Mouse (Mus musculus): ENCODE data around the gene Dnajb12.

Dnajb12 gene

DNA sequence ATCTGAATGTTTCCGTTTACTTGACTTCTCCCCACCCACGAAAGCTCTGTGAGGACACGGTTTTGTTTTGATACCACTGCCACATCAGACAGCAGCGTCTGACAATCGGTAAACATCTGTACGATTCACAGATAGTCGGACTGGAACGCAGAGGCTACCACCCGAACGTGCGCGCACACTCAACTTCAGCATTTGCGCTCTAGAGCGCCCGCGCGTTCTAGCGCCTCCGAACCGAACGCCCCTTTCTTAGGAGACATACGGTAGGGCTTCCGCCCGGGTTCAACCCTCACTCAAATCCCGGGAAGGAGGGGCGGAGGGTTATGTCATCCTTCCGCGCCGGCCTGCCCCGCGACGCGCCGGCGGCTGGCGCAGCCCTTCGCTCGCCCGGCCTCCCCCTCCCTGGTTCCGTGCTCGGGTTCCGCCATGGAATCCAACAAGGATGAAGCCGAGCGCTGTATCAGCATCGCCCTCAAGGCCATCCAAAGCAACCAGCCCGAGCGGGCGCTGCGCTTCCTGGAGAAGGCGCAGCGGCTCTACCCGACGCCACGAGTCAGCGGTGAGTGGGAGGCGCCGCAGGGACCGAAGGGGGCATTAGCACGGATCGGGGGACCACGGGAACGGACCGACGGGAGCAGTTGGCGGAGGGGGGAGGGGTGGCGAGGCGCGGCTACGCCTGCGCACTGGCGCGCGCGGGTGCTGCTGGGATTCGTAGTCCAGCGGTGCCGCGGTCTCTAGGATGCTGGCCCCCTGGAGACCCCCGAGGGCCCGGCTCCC is at the start of gene Dnajb12:
Gene Dnajb12, plus strand, starts transcription at position 302 of the 774 bp plus-strand sequence.
- peak; percentile 87 to 91 for DNase-seq

DNA sequence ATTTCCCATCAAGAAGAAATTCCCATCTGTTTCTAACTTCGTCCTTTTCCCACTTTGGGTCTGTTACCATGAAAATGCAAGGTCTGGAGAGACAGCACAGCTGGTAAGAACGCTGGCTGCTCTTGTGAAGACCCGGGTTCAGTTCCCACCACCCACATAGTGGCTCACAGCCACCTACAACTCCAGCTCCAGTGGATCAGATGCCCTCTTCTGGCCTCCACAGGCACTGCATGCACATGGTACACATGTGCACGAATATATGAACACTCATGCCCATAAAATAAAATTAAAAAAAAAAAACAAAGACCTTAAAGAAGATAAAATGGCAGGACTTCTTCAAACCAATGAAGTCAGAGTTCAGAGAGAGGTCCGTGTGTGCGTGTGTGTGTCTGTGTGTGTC is 49.5 kb upstream of the Dnajb12 start:
- DNase-seq, result no peak

DNA sequence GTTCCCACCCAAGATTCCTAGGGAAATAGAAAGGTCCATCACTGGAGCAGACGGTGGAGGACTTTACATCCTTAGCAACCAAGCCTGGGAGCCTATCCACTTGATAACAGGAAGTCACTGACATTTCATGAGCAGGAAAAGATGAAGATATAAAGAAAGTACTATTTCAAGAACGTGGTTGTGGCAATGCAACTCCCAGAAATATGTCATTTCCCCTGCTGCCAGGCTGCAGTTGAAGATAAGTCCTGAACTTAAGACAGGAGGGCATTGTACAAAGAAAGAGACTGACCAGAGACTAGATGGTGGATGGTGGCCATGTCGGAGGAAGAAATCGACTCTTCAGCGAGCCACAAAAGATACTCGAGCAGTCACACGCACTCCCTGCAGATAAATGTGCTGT is 47.4 kb upstream of the Dnajb12 start:
- DNase-seq, result no peak

DNA sequence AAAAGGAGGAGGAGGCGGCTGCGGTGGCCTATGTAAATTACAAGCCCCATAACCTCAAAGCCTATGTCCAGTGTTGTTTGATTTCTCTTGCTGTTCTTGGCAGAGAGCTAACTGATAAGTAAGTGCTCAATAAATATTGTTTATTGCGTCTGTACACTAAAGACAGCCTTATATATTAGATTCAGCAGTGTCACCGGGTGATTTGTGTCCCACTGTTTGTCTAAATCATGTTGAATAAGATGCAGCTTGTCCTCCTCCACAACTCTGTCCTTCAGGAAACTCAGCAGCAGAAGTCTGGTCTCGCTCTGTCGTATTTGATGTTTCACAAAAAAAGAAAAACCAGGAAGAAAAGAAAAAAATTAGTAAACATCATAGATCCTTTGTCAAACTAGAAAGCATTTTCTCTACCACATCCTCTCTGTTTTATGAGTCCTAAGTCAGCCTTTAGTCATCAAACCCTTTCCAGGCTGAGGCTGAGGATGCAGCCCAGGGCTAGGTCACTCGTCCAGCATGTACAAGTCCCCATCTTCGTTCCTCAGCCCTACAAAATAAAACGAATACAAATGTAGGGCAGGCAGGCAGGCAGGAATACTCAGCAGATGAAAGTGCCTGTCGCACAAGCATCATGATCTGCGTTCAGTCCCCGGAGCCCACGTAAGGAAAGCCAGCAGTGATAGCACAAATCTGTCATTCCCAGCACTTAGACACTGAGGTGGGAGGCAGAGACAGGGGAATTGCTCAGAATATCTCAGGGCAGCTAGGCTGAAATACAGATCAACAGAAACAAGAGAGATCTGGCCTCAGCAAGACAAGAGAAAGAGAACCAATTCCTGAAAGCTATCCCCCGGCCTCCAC is 43.8 kb upstream of the Dnajb12 start:
- no peak for DNase-seq

DNA sequence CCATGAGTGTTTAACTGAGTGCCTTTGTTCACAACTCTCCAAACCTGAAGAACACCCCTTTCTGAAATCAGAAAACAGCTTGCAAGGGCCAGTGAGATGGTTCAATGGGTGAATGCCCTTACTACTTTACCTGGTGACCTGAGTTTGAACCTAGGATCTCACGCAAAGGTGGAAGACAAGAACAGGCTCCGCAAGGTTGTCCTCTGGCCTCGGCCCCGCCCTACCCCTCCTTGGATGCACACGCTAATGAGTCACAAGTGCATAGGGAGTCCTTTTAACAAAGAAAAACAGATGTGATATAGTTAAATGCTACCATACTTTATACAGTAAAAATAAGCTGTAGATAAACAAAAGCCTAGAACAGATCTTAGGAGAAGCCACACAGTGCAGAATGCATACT is 41.9 kb upstream of the Dnajb12 start:
- DNase-seq, result no peak

DNA sequence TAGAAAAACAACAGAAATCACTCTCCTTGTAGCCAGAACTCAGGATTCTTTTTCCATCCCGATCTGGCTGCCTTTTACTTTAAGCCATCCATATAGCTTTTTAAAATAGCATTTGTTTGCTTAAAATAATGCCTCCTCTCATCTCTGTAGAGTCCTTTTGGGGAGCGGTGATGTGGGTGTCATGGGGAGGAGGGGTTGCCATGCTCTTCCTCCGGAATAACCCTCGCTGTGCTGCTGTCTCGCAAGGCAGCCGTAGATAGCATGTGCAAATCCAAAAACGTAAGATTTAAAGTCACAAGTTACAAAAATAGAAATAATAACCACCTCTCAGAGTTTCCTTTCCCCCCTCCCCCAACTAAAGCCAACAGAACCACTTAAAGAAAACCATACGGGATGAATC is 37.9 kb upstream of the Dnajb12 start:
- DNase-seq, result no peak

DNA sequence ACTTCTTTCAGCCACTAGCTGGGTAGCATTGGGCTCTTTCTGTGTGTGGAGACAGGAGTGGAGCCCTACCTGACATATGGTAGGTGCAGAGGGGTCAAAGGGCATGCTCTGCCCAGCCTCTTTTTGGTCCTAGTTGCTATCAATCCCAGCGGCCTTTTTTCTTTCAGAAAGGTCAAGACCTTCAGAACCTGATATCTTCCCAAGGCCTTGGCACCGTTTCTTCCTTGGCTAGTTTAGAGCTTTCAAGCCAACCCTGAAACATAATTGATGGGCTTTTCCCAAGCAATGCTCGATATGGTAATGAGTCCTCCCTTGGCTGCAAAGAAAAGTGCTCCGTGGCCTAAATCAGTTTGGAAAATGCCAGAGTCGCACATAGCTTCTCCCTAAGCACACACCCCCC is 36.2 kb upstream of the Dnajb12 start:
- DNase-seq, result no peak

DNA sequence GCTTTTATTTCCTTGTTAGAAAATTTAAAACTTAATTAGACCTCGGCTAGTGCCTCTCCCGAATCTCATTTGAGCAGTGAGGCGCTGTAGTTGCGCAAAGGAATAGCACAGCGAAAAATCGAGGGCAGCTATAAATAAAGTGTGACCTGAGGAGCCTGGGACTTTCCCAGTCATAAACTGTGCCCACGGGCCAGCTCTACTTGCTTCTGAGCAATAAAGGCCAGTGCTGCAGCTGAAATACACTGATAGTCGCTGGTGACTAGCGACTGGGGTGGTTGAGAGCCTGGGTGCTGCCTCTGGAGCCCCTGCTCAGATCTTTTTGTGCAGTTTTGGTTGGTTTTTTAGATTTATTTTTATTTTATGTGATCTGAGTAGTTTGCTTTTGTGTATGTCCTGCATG is 34.7 kb upstream of the Dnajb12 start:
- no peak for DNase-seq

DNA sequence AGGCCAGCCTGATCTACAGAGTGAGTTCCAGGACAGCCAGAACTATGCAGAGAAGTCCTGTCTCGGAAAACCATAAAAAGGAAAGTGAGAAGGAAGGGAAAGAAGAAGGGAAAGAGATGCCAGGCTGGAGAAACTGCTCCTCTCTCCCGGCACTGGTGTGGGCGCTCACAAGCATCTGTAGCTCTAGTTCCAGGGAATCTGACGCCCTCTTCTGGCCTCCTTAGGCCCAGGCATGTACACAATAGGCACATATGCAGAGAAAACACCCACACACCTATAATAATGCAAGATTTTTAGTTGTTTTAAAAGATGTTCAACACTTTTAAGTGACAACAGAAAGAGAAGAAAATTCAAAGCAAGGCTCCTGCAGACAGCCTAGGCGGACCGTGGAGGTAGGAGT is 32.9 kb upstream of the Dnajb12 start:
- DNase-seq, result no peak

DNA sequence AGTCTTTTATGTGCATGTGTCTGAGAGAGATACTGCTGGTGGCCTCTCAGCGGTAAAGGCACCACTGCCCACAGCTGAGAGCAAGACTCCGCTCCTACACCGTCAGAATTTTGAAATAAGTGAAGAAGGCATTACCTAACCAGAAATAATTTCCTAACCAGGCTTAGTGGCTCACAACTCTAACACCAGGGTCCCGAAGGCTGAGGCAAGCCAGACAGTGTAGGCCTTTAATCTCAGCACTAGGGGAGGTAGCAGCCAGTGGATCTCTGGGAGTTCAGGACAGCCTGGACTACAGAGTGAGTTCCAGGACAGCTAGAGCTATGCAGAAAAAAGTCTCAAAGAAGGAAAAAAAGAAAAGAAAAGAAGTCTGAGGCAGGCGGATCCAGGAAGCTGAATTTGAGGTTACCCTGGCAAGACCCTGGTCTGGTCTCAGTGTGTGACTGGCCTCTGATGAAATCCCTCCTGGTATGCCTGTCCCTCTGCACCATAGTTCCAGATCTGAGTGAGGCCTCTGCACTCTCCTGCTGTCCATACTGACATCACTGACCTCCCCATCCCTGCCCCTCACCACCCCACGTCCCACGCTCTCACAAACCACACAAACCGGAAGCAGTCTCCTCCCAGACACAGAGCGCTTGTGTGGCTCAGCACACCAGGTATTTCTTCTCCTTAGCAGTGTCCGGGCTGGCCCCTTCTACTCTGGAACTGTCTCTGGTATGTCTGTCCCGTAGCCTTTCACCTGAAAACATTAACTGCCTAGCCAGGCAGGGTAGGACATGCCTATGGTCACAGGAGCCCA is 31.1 kb upstream of the Dnajb12 start:
- no peak for DNase-seq

DNA sequence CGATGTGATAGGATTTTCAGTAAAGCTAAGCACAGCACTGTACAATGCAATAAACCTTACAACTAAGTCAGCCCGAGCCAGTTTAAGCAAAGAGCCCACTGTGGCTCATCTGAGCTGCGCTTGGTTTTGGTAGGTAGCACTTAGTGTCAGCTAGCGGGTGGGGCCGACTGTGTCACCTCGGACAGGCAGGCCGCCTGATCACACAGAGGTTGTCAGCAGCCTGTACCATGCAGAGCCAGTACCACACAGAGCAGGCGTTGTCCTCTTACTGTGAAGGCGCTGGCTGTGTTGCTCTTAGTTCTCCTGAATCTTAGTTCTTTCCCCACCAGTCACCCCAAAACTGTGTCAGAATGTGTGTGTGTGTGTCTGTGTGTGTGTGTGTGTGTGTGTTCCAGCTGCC is 30.4 kb upstream of the Dnajb12 start:
- no peak for DNase-seq

DNA sequence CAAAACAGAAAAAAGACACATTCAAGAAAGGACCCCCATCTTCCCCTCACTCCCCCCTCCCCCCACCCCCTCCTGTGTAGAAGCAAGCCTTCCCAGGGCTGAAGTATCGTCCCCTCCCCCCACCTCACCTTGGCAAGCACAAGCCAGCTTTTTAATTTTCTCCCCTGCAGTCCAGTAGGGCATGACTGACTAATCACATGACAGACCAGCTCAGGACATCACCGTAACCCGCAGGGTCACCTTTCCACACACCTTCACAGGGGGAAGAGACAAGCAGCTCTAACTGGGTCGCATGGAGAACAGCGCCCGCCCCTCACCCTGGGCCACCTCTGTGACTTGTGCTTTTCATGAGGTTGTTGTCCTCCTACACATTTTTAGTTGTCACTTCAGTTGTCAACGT is 30.0 kb upstream of the Dnajb12 start:
- no peak for DNase-seq

DNA sequence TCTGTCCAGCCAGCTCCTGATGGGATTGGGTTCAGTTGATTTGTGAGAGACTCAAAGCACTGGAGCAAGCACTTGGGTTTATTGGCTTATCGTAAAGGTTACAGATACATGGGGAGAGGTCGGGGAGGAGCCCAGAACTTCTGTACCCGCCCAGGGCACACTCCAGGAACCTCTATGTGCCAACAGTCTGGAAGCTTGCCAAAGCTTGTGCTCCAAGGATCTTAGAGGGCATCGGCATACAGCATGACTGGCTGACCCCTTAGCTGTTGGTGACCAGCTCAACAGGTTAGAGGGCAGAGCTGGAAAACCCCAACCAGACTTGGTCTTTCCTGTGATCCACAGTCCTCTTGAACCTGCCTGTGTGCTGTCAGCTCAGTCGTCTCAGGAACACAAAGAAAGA is 22.2 kb upstream of the Dnajb12 start:
- DNase-seq, result no peak

DNA sequence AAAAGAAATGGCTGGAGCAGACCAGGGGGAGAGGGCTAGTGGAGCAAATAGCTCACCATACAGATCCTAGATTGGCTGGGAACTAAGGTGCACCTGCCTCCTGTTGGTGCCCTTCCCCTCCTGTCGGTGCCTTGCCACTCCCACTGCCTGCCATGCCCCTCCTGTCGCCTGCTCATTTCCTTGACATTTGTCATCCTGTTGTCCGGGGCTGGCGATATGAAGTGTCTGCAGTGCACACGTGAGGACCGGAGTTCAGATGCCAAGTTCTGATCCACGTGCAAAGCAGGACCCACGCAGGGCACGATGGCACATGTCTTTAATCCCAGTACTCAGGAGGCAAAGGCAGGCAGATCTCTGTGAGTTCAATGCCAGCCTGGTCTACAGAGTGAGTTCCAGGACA is 18.7 kb upstream of the Dnajb12 start:
- no peak for DNase-seq

DNA sequence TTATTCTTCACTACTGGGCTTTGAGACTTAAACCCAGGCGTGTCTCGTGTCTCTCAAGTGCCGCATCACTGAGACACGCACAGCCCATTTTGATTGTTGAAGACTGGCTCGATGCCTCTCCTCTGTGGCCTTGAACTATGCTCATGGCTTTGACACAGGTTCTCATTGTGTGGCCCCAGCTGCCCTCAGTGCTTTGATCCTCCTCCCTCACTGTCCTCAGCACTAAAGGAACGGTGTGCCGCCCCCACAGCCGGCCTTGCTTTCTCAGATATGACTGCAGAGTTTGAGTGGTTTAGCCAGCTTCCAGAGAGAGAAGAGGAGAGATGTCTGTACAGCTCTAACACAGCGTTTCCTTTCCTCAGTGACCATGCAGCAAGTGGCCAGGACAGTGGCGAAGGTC is 18.2 kb upstream of the Dnajb12 start:
- DNase-seq, result no peak

DNA sequence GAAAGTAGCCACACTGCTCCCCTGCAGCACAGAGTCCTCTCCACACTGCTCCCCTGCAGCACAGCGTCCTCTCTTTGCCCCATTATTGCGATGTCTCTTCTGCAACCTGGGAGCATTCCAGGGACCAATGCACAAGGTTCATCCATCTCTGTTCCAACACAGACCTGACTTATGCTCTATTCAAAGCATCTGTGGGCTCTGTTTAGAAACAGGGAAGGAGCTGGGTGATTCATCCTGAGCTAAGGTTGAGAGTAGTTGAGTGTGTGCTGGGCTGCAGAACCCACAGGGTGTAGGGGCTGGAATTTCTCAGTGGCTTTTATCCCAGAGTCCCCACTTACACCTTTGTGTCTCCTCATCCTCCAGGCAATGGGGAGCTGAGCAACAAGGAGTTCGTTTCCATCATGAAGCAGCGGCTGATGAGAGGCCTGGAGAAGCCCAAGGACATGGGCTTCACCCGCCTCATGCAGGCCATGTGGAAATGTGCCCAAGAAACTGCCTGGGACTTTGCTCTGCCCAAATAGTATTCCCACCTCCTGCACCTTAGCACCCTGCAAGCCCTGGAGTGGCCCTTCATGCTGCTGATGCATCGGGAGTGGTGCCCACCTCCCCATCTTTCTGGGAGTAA is 16.4 kb upstream of the Dnajb12 start:
- DNase-seq, result no peak

DNA sequence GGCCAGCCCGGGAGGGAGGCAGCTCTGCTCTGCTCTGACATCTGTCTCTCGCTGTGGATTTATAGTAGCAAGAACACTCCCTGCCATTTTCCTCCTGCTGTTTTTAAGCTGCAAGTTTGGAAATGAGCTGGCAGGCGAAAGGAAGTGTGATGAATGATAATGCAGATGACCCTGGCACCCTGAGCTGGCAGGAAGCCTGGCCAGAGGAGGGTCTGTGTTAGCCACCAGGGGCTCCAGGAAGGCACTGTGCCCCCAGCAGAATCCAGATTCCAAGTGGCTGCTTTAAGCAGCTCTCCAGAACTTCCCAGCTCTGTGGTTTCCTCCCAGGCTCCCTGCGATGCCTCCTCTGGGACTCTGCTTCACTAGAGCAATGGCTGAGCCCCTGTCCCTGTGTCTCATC is 15.7 kb upstream of the Dnajb12 start:
- no peak for DNase-seq

DNA sequence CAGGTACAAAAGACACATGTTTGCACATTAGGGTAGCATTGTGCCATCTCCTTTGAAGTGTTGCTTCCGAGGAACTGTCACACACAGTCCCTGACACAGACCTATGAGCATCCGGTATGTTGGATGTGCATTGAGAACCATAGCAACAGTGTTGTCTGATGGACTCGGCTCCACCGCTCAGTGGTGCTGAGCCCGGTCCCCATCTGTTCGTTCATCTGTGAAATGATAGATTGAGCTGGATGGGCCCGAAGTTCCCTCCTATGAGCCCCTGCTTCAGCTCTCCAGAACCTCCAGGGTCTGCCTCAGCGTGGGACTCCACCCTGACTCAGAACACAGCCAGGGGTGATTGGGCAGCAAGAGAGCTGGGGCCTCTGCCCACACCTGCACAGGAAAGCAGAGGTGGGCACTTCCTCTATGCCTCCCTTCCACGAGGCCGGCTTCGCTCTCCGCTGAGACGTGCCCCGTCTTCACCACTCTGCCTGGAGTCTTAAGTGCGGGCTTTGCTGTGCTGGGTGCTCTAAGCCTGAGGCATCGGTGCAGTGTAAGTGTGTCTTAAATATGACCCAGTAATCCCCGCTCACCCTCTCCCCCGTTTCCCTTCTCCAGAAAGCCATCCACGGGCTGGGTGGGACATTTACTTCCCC is 15.0 kb upstream of the Dnajb12 start:
- DNase-seq, result peak; percentile 18 to 25

DNA sequence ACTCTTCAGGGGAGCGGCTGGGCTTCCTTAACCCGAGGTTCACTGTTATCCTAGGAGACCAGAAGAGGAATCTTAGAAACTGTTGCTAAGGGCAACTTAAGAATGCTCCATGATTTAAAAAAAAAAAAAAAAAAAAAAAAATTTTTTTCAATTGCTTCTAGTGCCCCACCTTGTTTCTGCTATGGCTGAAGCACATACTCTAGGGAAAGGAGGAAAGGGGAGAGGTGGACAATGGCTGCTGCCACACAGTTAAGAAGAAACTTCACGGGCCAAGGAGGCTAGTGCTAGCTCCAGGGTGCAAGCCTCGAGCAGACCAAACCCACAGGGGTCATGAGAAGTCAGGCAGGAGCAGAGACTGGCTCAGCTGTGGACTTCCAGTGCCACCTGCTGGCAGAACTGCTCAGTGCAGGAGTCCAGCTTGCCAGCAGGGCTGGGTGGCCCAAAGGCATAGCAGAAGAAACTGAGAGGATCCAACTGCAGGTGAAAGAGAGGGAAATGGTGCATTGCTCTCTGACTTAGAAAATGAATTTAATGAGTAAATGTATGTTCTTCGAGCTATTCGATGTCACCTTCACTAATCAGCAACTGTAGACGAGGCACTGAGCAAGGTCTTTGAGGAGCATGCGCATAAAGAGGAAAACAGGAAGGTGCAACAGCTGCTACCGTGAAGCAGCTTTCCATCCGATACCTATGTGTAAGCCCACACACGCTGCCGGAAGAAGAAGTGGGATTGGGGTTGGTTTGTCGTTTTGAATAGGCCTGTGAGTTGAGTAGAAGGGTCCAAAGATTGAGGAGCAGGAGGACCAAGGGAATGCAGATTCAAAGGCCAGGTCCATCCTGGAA is 14.3 kb upstream of the Dnajb12 start:
- peak; percentile 72 to 77 for DNase-seq

DNA sequence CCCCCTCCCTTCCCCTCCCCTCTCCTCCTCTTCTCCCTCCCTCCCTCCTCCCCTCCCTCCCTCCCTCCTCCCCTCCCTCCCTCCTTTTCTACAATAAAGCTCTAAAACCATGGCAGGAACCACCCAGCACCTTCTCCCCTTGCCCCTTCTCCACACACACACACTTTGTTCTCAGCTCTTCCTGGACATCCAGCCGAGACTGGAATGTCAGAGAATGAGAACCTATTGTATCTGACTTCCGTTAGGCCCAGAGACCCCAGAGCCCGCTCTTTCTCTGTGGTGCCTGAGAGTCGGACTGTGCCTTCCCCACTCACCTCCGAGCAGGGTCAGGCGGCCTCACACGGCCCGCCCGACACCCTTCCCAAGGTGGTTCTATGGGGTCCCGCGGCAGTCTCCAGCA is 11.1 kb upstream of the Dnajb12 start:
- no peak for DNase-seq

DNA sequence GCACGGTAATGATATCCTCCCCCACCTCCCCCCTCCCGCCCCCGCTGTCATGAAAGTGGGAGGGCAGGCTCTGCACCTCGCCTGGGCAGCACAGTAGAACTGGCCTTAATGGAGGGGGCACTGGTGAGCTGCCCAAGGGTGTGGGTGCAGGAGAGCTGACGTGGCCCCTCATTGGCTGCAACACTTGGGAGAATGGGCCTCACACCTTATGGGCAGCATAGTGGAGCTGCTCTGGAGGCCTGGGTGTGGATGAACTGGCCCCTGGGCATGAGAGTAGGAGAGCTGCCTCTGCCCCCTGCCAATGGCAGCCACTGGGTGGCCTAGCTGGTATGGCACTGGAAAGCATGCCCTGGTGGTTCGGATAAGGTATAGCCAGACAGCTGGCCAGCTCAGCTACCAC is 9.3 kb upstream of the Dnajb12 start:
- DNase-seq, result no peak
